Mouse (Mus musculus) ovary, postnatal 10 days (tissue): Measurements from ENCODE around the gene Mtg1.
A peak's percentile ranks its signal among the peaks of the same experiment; 100 is the strongest.

Experiments
- DNase-seq: peaks from one replicate; pipeline ENCODE4 v3.0.0; 2022; ENCODE audit warnings: low spot score

The Mtg1 gene

GRCm38 (mm10) chr7:140137135-140138020, at the start of gene Mtg1:
Mtg1 (plus strand) TSS chr7:140137564.
- DNase-seq = peak; percentile 97

GRCm38 (mm10) chr7:140090601-140091000, 46.8 kb upstream of the Mtg1 start:
- DNase-seq = no peak

DNA sequence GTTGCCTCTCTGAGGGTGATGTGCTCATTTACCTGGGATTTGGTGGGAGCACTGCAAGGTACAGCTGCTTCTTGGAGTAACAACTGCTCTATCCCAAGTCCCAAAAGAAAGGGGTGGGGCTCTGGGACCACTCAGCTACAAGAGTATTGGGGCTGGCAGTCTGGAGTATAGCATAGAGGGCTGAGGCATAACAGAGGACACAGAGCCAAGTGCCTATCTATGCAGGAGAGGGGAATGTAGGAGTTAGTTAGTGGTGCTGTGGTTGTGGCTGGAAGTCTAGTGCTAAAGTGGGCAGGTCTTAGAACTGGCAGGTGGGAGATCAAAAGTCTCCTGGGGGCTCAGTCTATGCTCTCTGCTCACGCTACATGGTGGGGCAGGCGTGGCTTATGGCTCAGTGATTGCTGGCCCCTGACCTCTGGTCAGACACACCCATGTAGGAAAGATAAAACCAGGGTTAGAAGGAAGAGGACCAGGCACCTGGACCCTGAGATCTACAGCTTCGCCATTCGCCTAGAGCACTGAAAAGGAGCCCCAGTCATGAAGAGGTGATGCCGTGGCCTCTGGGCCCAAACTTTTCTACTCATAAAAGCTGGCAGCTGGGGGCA, 44.3 kb upstream of the Mtg1 start, which contains the start of gene Prap1:
TSS of gene Prap1 (plus strand) at position 472 of the 605 bp plus-strand sequence.
- DNase-seq = no peak

DNA sequence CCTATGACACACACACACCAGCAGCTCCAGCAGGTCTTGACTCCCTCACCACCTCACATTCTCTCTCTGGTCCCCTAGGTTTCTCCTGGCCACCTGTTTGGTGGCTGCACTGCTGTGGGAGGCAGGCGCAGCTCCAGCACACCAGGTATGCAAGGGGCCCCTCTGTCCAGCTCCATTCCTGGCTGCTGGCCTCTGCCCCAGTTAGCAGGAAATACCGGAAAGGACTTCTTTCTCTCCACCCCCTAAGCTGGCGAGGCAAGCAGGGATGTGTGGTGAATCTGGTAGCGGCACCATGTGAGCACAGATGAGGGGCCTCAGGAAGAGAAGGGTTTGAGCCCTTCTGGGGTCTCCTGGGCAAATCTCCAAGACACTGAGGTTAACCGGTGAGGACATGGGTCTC, 42.4 kb upstream of the Mtg1 start:
- no peak for DNase-seq

- DNase-seq = no peak
Measured at GRCm38 (mm10) chr7:140095556-140095955, 41.8 kb upstream of the Mtg1 start.

- no peak for DNase-seq
Measured at GRCm38 (mm10) chr7:140096055-140096454, 41.3 kb upstream of the Mtg1 start.

DNA sequence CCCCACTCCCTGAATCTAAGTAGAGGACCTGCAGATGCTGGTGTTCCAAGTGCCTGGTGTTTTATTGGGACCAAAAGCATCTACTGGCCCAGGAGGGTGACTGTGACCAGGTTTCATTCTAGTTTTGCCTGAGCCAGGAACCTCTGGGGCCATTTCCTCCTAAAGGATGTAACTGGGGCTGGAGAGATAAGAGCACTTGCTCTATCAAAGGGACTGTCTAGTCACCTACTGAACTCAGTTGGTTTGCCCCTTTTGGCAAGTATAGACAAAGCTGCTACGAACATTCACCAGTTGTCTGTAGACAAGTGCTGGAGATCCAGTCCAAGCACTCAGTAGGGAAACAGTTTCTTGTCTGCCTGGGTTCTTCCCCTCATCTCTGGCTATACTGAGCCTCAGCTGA, 38.9 kb upstream of the Mtg1 start:
- no peak for DNase-seq

GRCm38 (mm10) chr7:140101498-140101897, 35.9 kb upstream of the Mtg1 start:
- no peak for DNase-seq

DNA sequence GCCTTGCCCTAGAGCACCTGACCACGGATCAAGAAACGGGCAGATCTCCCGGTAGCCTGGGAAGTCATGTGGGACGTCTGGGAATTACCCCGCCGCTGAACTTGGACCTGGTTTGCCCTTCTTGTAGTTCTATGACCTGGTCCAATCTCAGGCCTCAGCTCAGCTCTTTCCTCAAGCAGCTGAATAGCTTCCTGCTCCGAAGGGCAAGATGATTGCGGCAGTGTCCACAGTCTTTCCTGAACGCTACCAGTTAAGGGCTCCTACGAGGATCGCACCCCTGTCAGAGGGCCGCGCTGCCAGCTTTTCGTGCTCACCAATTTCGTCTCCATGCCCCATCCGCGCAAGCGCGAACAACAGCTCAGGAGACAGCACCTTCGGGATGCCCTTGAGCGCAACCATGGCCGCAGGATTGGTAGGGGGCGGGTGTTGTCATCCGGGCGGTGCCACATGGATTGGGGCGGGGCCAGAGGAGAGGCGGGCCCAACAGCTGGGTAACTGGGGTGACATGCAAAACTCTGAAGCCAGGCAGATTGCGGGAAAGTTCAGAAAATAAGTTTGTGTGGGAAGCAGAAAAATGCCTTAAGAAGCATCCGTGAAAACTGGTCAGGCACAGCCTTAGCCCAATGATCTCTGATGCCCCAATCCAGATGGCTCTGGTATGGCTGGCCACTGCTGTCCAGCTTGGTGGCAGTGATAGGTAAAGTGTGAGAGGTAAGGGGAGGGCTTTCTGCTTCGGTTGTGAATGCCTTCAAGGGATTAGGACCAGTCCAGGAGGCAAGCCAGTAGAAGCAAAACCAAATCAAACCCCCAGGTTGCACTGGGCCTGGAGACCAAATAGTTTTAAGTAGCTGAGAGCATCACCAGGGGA, 35.1 kb upstream of the Mtg1 start, which contains the start of gene Fuom:
TSS of gene Fuom (minus strand) at position 449 of the 868 bp plus-strand sequence.
- DNase-seq = peak; percentile 64

DNA sequence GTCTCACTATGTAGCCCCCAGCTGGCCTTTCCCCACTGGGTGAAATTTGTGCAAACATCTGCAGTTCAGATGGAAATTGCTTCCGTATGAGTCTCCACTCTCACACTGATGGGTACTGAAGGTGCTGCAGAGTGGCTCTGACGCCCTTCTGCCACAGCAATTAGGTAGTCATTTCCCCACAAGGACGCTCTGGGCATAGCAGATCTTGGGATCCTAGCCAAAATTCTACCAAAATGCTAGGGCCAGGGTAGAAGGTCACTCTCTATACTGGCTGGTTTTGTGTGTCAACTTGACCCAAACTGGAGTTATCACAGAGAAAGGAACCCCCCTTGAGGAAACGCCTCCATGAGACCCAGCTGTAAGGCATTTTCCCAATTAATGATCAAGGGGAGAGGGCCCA, 33.4 kb upstream of the Mtg1 start:
- no peak for DNase-seq

GRCm38 (mm10) chr7:140111943-140112342, 25.4 kb upstream of the Mtg1 start:
- DNase-seq = no peak

DNA sequence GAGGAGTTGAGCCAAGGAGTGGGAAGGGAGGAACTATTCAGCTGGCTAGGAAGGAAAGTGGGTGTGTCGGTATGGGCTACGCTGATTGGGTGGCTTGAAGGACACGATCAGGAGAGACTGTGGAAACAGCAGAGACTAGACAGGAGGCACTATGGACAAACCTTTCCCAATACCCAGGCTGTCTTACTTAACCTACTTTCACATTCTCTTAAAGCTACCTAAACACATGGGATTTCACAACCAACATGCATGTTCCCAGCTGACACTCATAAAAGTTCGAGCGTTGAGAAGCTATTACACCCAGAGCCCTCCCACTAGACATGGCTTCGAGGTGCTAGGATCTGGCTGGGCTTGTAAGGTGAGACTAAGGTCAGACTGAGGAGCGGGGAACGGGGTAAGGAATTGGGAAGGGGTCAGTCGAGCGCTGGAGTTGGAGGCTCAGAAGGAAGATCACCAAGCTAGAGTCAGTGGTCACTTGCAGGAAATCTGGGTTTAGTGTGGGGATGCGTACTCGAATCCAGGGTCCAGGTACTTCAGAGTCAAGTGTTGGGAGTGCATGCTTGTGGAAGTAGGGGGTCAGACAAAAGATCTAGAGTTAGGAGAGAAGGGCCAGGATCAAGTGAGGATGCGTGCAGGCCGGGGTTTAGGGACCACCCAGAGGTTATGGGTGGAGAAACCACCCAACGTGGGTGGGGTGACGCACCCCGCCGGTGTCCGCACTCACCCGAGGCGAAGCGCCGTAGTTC, 21.6 kb upstream of the Mtg1 start, which contains the start of gene Paox:
TSS of gene Paox (plus strand) at position 217 of the 746 bp plus-strand sequence.
- DNase-seq = no peak

DNA sequence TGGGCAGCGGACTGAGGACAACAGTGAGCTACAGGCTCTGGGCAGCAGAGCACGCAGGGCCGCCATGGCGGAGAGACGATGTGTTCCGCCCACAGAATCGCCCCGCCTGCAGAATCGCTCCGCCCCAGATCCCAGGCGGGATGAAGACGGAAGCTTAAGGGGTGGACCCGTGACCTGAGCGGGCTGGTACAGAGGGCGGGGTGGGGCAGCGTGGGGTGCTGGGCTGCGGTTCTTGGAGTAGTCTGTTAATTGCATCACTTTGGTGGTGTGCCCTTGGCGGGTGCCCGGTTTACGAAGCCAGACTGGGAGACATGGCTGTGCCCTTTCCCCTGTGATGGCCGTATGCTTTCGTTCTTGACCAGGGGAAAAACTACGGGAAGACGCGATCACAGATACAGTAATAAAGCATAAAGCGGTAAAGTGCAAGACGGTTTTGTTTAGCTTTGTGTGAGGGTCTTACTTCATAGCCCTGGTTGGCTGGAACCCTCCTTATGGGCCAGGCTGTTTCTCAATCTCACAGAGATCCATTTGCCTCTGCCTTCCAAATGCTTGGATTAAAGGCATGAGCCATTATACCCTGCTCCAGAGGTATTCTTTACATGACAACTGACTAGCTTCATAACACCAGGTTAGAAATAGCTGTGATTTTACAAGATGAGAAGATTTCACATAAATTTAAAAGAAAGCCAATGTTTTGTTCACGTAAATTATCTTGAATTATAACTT, 20.9 kb upstream of the Mtg1 start, which contains the start of gene Echs1:
TSS of gene Echs1 (minus strand) at position 148 of the 726 bp plus-strand sequence.
- DNase-seq = peak; percentile 63

DNA sequence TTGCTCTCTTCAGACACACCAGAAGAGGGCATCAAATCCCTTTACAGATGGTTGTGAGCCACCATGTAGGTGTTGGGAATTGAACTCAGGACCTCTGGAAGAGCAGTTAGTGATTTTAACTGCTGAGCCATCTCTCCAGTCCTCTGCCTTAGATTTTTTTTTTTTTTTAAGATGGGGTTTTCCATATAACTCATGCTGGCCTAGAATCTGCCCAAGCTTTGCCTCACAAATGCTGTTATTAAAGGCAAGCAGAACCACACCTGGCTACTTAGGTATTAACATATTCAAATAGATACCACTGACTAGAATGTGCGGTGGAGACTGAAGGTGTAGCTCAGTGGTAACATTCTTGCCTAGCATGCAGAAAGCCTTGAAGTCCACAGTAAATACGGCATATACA, 16.9 kb upstream of the Mtg1 start:
- no peak for DNase-seq

GRCm38 (mm10) chr7:140121338-140121910, 15.9 kb upstream of the Mtg1 start:
- DNase-seq = no peak

DNA sequence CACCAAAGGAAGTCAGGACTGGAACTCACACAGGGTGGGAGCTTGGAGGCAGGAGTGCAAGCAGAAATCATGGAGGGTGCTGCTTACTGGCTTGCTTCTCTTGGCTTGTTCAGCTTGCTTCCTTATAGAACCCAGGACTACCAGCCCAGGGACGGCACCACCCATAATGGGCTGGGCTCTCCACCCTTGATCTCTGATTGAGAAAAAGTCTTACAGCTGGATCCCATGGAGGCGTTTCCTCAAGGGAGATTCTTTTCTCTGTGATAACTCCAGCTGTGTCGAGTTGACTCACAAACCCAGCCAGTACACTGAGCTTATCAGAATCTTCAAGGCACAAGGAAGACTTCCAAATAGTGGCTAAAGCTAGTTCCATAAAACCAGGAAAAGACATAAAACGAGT, 14.6 kb upstream of the Mtg1 start:
- DNase-seq = no peak

DNA sequence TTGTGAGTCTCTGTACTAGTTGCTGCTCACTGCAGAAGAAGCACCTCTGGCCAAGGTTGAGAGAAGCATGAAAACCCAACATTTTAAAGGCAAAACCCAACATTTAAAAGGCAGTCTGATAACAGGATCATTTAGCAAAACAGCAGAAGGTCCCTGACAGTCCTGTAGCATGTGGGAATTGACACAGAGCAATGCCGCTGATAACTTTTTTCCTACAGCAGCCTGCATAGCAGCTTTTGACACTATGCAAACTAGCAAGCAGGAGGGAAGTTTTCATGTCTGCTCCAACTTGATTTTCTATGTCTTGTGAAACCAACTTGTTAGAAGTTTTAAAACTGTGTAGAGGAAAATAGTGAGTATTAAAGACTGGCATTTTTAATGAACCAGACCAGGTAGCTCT, 13.0 kb upstream of the Mtg1 start:
- DNase-seq = no peak

GRCm38 (mm10) chr7:140125278-140126021, 11.9 kb upstream of the Mtg1 start:
- DNase-seq = peak; percentile 81

- no peak for DNase-seq
Measured at GRCm38 (mm10) chr7:140126022-140126350, 11.4 kb upstream of the Mtg1 start.

GRCm38 (mm10) chr7:140126934-140127333, 10.4 kb upstream of the Mtg1 start:
- DNase-seq = no peak
